Mouse (Mus musculus): ENCODE measurements at regions not wholly inside any gene's neighbourhood (a gene's known extent, or its start where the extent isn't known, plus 50 kb on each side); places are given as distances from the start of the nearest gene placed in this dataset.

GRCm38 (mm10) chr10:66743254-66743653 is 352.7 kb upstream of the Jmjd1c start:
- Histone ChIP-seq H3K27me3 (replicated peaks) (no peaks in the 10 kb centered on the region), H3K4me2 (no peak overlapping the region), H3K4me1 (peaks cover 4% of the 10 kb centered on the region; the same call in 1 of the 2 replicates), H3K36me3 (no peaks in the 10 kb centered on the region), H3K9ac (replicated peaks) (no peak overlapping the region), H3K27ac (replicated peaks) (no peak overlapping the region), H3K9me3 (replicated peaks) (no peaks in the 10 kb centered on the region), H3K4me3 (replicated peaks) (no peak overlapping the region)
- no peak for ATAC-seq (ENCODE audit: low FRiP score)
- WGBS: 75% methylated on average over 6 of the region's 6 CpGs

GRCm38 (mm10) chr10:66745871-66746270 is 350.1 kb upstream of the Jmjd1c start:
- H3K36me3 ChIP-seq: no peaks in the 10 kb centered on the region
- no peaks in the 10 kb centered on the region for H3K9me3 ChIP-seq (replicated peaks)
- no peak overlapping the region for H3K4me2 ChIP-seq
- H3K4me3 ChIP-seq (replicated peaks): no peak overlapping the region
- no peaks in the 10 kb centered on the region for H3K27me3 ChIP-seq (replicated peaks)
- no peak overlapping the region for H3K9ac ChIP-seq (replicated peaks)
- ATAC-seq (ENCODE audit: low FRiP score): no peak
- no peak overlapping the region for H3K27ac ChIP-seq (replicated peaks)
- 96% methylated on average over 10 of the region's 10 CpGs for WGBS
- H3K4me1 ChIP-seq: peaks cover 4% of the 10 kb centered on the region; the same call in 1 of the 2 replicates

- no peak overlapping the region for H3K4me3 ChIP-seq (replicated peaks)
- no peak for ATAC-seq (ENCODE audit: low FRiP score)
- H3K36me3 ChIP-seq: no peaks in the 10 kb centered on the region
- H3K27ac ChIP-seq (replicated peaks): no peak overlapping the region
- no peak overlapping the region for H3K9ac ChIP-seq (replicated peaks)
- no peak overlapping the region for H3K4me2 ChIP-seq
- WGBS: 77% methylated on average over 7 of the region's 7 CpGs
- no peaks in the 10 kb centered on the region for H3K9me3 ChIP-seq (replicated peaks)
- no peaks in the 10 kb centered on the region for H3K27me3 ChIP-seq (replicated peaks)
- no peaks in the 10 kb centered on the region for H3K4me1 ChIP-seq
These were observed 343.6 kb upstream of the Jmjd1c start for GRCm38 (mm10) chr10:66752237-66752810.

- Histone ChIP-seq H3K4me1 (no peaks in the 10 kb centered on the region), H3K9ac (replicated peaks) (no peak overlapping the region), H3K27me3 (replicated peaks) (no peaks in the 10 kb centered on the region), H3K4me3 (replicated peaks) (no peak overlapping the region), H3K27ac (replicated peaks) (no peak overlapping the region), H3K9me3 (replicated peaks) (no peaks in the 10 kb centered on the region), H3K4me2 (no peak overlapping the region), H3K36me3 (no peaks in the 10 kb centered on the region)
- no peak for ATAC-seq (ENCODE audit: low FRiP score)
- 82% methylated on average over 4 of the region's 4 CpGs for WGBS
These were observed 339.1 kb upstream of the Jmjd1c start for GRCm38 (mm10) chr10:66756866-66757265.

- H3K4me3 ChIP-seq (replicated peaks): no peak overlapping the region
- H3K4me1 ChIP-seq: peaks cover 3% of the 10 kb centered on the region; the same call in 1 of the 2 replicates
- no peak overlapping the region for H3K9ac ChIP-seq (replicated peaks)
- H3K36me3 ChIP-seq: no peaks in the 10 kb centered on the region
- H3K27me3 ChIP-seq (replicated peaks): no peaks in the 10 kb centered on the region
- H3K9me3 ChIP-seq (replicated peaks): 0 out of 2 replicates have a peak, but pooled peaks cover 3% of the 10 kb centered on the region
- no peak overlapping the region for H3K27ac ChIP-seq (replicated peaks)
- ATAC-seq (ENCODE audit: low FRiP score): no peak
- 37% methylated on average over 21 of the region's 21 CpGs for WGBS
- peak overlapping the region; percentile 38 for H3K4me2 ChIP-seq
These were observed 325.5 kb upstream of the Jmjd1c start for GRCm38 (mm10) chr10:66770161-66771030.

- Histone ChIP-seq H3K27me3 (replicated peaks) (no peaks in the 10 kb centered on the region), H3K4me3 (replicated peaks) (no peak overlapping the region), H3K9ac (replicated peaks) (no peak overlapping the region), H3K36me3 (no peaks in the 10 kb centered on the region), H3K9me3 (replicated peaks) (no peaks in the 10 kb centered on the region), H3K4me2 (no peak overlapping the region), H3K27ac (replicated peaks) (no peak overlapping the region), H3K4me1 (no peaks in the 10 kb centered on the region)
- WGBS: 82% methylated on average over 11 of the region's 11 CpGs
- no peak for ATAC-seq (ENCODE audit: low FRiP score)
These were observed 315.4 kb upstream of the Jmjd1c start for GRCm38 (mm10) chr10:66780335-66781170.

- Histone ChIP-seq H3K4me2 (no peak overlapping the region), H3K27me3 (replicated peaks) (no peaks in the 10 kb centered on the region), H3K4me3 (replicated peaks) (no peak overlapping the region), H3K27ac (replicated peaks) (no peak overlapping the region), H3K9me3 (replicated peaks) (no peaks in the 10 kb centered on the region), H3K9ac (replicated peaks) (no peak overlapping the region), H3K36me3 (no peaks in the 10 kb centered on the region), H3K4me1 (no peaks in the 10 kb centered on the region)
- 84% methylated on average over 1 of the region's 1 CpGs for WGBS
- ATAC-seq (ENCODE audit: low FRiP score): no peak
These were observed 314.8 kb upstream of the Jmjd1c start for GRCm38 (mm10) chr10:66781171-66781510.

GRCm38 (mm10) chr10:66782025-66782424 is 313.9 kb upstream of the Jmjd1c start:
- no peak for ATAC-seq (ENCODE audit: low FRiP score)
- Histone ChIP-seq H3K4me1 (no peaks in the 10 kb centered on the region), H3K9ac (replicated peaks) (no peak overlapping the region), H3K36me3 (no peaks in the 10 kb centered on the region), H3K4me3 (replicated peaks) (no peak overlapping the region), H3K27me3 (replicated peaks) (no peaks in the 10 kb centered on the region), H3K9me3 (replicated peaks) (no peaks in the 10 kb centered on the region), H3K4me2 (no peak overlapping the region), H3K27ac (replicated peaks) (no peak overlapping the region)
- 95% methylated on average over 5 of the region's 5 CpGs for whole genome bisulfite sequencing

- ATAC-seq (ENCODE audit: low FRiP score): no peak
- H3K9me3 ChIP-seq (replicated peaks): no peaks in the 10 kb centered on the region
- H3K4me3 ChIP-seq (replicated peaks): no peak overlapping the region
- no peaks in the 10 kb centered on the region for H3K4me1 ChIP-seq
- H3K27ac ChIP-seq (replicated peaks): no peak overlapping the region
- no peaks in the 10 kb centered on the region for H3K36me3 ChIP-seq
- no peak overlapping the region for H3K9ac ChIP-seq (replicated peaks)
- no peaks in the 10 kb centered on the region for H3K27me3 ChIP-seq (replicated peaks)
- 51% methylated on average over 7 of the region's 7 CpGs for WGBS
- no peak overlapping the region for H3K4me2 ChIP-seq
These were observed 308.1 kb upstream of the Jmjd1c start for GRCm38 (mm10) chr10:66787812-66788211.

GRCm38 (mm10) chr10:66796296-66796695 is 299.6 kb upstream of the Jmjd1c start:
- WGBS: 95% methylated on average over 9 of the region's 9 CpGs
- no peak for ATAC-seq (ENCODE audit: low FRiP score)
- no peaks in the 10 kb centered on the region for H3K4me1 ChIP-seq
- H3K4me3 ChIP-seq (replicated peaks): no peak overlapping the region
- H3K27me3 ChIP-seq (replicated peaks): no peaks in the 10 kb centered on the region
- H3K9me3 ChIP-seq (replicated peaks): no peaks in the 10 kb centered on the region
- no peak overlapping the region for H3K9ac ChIP-seq (replicated peaks)
- no peak overlapping the region for H3K4me2 ChIP-seq
- H3K36me3 ChIP-seq: no peaks in the 10 kb centered on the region
- H3K27ac ChIP-seq (replicated peaks): no peak overlapping the region

- 91% methylated on average over 1 of the region's 1 CpGs for WGBS
- Histone ChIP-seq H3K9me3 (replicated peaks) (no peaks in the 10 kb centered on the region), H3K27me3 (replicated peaks) (no peaks in the 10 kb centered on the region), H3K9ac (replicated peaks) (no peak overlapping the region), H3K4me3 (replicated peaks) (no peak overlapping the region), H3K4me1 (0 out of 2 replicates have a peak, but pooled peaks cover 4% of the 10 kb centered on the region), H3K36me3 (no peaks in the 10 kb centered on the region), H3K4me2 (no peak overlapping the region), H3K27ac (replicated peaks) (no peak overlapping the region)
- ATAC-seq (ENCODE audit: low FRiP score): no peak
These were observed 293.2 kb upstream of the Jmjd1c start for GRCm38 (mm10) chr10:66802691-66803090.

Measured in neural tube, embryonic 15.5 days (tissue).